Mouse (Mus musculus): ENCODE results near the gene Churc1. TPM values are rescaled to one million over a fixed set of nuclear protein-coding genes. Genes with fewer than 3 reads are reported as not detected.

Gene Churc1
- polyA plus RNA-seq, 1 experiment from 2014 or later, result 228 TPM

DNA sequence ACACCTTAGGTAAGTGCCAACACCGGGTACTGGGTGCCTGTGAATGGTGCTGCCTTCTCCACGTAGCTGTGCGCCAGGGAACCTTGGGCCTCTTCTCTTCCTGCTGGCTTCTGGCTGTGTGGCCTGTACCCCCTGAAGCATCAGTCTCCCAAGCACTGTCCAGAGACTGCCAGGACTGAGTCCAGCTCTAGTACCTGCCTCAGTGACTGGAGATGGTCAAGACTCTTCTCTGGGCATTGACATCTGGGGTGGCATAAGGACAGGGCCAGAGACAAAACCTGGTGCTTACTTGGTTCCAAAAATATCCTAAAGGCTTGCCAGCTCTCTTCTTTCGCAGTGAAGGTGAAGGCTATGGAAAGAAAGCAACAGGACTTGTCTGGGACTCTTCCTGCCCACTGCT, 45.7 kb downstream of the Churc1 start:
- peaks cover 0 to 2% of the 10 kb centered on the region in 2 experiments; a peak in 1 of 4 replicates for H3K4me1 ChIP-seq (ENCODE audit: control insufficient read depth in 2 of 2, insufficient read depth in 2 of 2, low read length in 2 of 2)
- ATAC-seq (ENCODE audit: insufficient number of reproducible peaks, insufficient read depth, low FRiP score, low read depth), result no peak
- no peak overlapping the region for H3K27ac ChIP-seq (replicated peaks in 1 of 2; ENCODE audit: control insufficient read depth in 1 of 2, insufficient read depth in 1 of 2, low read depth in 2 of 2, low read length in 2 of 2)
- WGBS, result 86% methylated on average over 4 of the region's 4 CpGs
- H3K4me3 ChIP-seq (ENCODE audit: control insufficient read depth in 1 of 2, insufficient read depth in 1 of 2, low read depth in 1 of 2, low read length in 2 of 2), result no peak overlapping the region
- no peaks in the 10 kb centered on the region for H3K36me3 ChIP-seq (ENCODE audit: control insufficient read depth, insufficient read depth, low read length)
- H3K27me3 ChIP-seq (ENCODE audit: control insufficient read depth, insufficient read depth, low read length), result no peaks in the 10 kb centered on the region
- no peak overlapping the region for H3K4me2 ChIP-seq (ENCODE audit: low read length)
- no peaks in the 10 kb centered on the region for H3K9me3 ChIP-seq (ENCODE audit: control insufficient read depth, low read length)
- no peak overlapping the region for H3K9ac ChIP-seq (ENCODE audit: low read length)

DNA sequence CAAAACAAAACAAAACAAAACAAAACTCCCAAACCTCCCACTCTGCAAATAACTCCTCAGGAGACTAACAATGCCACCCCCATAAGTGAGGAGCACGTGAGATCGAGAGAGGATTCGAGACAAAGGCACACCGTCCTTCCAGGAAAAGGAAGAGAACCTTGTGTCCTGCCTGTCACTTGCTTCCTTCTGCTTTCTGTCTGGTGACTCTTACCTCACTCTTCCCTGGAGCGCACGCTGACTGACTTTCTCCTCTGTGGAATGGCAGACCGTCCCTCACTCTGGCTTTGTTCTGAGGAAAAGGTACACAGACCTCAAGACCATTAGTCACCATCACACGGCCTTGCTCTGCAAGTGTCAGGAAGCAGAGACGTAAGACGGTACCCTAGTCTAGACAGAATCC, 48.2 kb downstream of the Churc1 start:
- Histone ChIP-seq H3K9ac (ENCODE audit: low read length) (no peak overlapping the region), H3K4me3 (ENCODE audit: control insufficient read depth in 1 of 2, insufficient read depth in 1 of 2, low read depth in 1 of 2, low read length in 2 of 2) (no peak overlapping the region), H3K4me2 (ENCODE audit: low read length) (no peak overlapping the region), H3K9me3 (ENCODE audit: control insufficient read depth, low read length) (no peaks in the 10 kb centered on the region), H3K27me3 (ENCODE audit: control insufficient read depth, insufficient read depth, low read length) (no peaks in the 10 kb centered on the region), H3K27ac (replicated peaks in 1 of 2; ENCODE audit: control insufficient read depth in 1 of 2, insufficient read depth in 1 of 2, low read depth in 2 of 2, low read length in 2 of 2) (no peak overlapping the region), H3K36me3 (ENCODE audit: control insufficient read depth, insufficient read depth, low read length) (no peaks in the 10 kb centered on the region), H3K4me1 (ENCODE audit: control insufficient read depth in 2 of 2, insufficient read depth in 2 of 2, low read length in 2 of 2) (peaks cover 0 to 2% of the 10 kb centered on the region in 2 experiments; a peak in 1 of 4 replicates)
- 57% methylated on average over 10 of the region's 10 CpGs for WGBS
- no peak for ATAC-seq (ENCODE audit: insufficient number of reproducible peaks, insufficient read depth, low FRiP score, low read depth)

DNA sequence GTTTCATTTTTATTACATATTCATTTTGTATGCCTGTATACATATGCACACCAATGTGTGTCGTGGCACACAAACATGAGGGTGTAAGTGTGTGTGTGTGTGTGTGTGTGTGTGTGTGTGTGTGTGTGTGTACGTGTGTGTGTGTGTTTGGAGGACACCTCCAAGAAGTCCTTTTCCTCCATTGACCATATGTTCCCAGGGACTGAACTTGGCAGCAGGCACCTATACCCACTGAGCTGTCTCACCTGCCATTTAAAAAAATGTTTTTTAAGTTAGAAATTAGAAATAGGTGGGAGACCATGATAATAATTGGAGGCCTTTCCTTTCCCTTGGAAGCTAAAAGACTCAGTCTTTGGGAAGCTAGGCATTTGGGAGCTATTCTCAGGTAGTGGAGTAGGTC, 48.8 kb downstream of the Churc1 start:
- WGBS, result 69% methylated on average over 2 of the region's 2 CpGs
- H3K4me2 ChIP-seq (ENCODE audit: low read length), result no peak overlapping the region
- ATAC-seq (ENCODE audit: insufficient number of reproducible peaks, insufficient read depth, low FRiP score, low read depth), result no peak

DNA sequence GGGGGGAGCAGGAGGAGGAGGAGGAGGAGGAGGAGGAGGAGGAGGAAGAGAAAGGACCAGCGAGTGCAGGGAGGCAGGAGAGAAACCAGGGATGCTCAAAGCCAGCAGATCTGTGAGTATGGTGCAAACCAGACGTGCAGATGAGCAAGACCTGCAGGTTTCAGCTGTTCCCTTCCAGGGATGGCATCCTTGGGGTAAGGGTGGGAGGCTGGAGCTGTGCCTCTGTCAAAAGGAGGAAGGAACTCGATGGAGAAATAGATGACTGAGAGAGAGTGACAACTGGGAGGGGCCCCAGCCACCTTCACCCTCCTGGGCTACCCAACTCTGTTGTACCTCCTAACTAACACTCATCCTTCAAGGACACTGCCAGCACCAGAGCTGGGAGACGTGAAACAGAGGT, 51.4 kb downstream of the Churc1 start:
- Histone ChIP-seq H3K4me2 (ENCODE audit: low read length) (no peak overlapping the region), H3K9me3 (ENCODE audit: control insufficient read depth, low read length) (no peaks in the 10 kb centered on the region), H3K9ac (ENCODE audit: low read length) (no peak overlapping the region), H3K27me3 (ENCODE audit: control insufficient read depth, insufficient read depth, low read length) (peaks cover 17% of the 10 kb centered on the region), H3K27ac (replicated peaks in 1 of 2; ENCODE audit: control insufficient read depth in 1 of 2, insufficient read depth in 1 of 2, low read depth in 2 of 2, low read length in 2 of 2) (no peak overlapping the region), H3K36me3 (ENCODE audit: control insufficient read depth, insufficient read depth, low read length) (no peaks in the 10 kb centered on the region), H3K4me1 (ENCODE audit: control insufficient read depth in 2 of 2, insufficient read depth in 2 of 2, low read length in 2 of 2) (peaks cover 1 to 5% of the 10 kb centered on the region in 2 experiments; a peak in 1 of 4 replicates), H3K4me3 (ENCODE audit: control insufficient read depth in 1 of 2, insufficient read depth in 1 of 2, low read depth in 1 of 2, low read length in 2 of 2) (no peak overlapping the region)
- 51% methylated on average over 4 of the region's 4 CpGs for WGBS
- ATAC-seq (ENCODE audit: insufficient number of reproducible peaks, insufficient read depth, low FRiP score, low read depth), result no peak

More for the DNA sequence above, 48.8 kb downstream of the Churc1 start:
- Histone ChIP-seq H3K9ac (ENCODE audit: low read length) (no peak overlapping the region), H3K27me3 (ENCODE audit: control insufficient read depth, insufficient read depth, low read length) (no peaks in the 10 kb centered on the region), H3K27ac (replicated peaks in 1 of 2; ENCODE audit: control insufficient read depth in 1 of 2, insufficient read depth in 1 of 2, low read depth in 2 of 2, low read length in 2 of 2) (no peak overlapping the region), H3K4me1 (ENCODE audit: control insufficient read depth in 2 of 2, insufficient read depth in 2 of 2, low read length in 2 of 2) (peaks cover 0 to 2% of the 10 kb centered on the region in 2 experiments; a peak in 1 of 4 replicates), H3K4me3 (ENCODE audit: control insufficient read depth in 1 of 2, insufficient read depth in 1 of 2, low read depth in 1 of 2, low read length in 2 of 2) (no peak overlapping the region), H3K36me3 (ENCODE audit: control insufficient read depth, insufficient read depth, low read length) (no peaks in the 10 kb centered on the region), H3K9me3 (ENCODE audit: control insufficient read depth, low read length) (no peaks in the 10 kb centered on the region)

DNA sequence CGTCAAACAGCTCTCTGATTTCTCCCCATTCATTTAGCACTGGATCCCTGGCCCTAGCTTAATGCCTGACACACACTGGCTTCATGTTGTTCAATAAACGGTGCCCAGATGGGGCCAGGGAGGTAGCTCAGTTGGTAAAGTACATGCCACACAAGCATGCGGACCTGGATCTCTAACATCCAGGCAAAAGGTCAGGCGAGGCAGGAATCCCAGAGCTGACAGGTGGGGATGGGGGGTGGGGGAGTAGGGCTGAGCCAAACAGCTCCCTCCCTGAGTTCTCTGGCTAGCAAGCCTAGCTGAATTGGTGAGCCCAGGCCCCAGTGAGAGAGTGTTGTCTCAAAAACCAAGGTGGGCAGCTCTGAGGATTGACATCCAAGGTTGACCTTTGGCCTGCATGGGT, 51.8 kb downstream of the Churc1 start:
- no peaks in the 10 kb centered on the region for H3K36me3 ChIP-seq (ENCODE audit: control insufficient read depth, insufficient read depth, low read length)
- no peak overlapping the region for H3K4me2 ChIP-seq (ENCODE audit: low read length)
- ATAC-seq (ENCODE audit: insufficient number of reproducible peaks, insufficient read depth, low FRiP score, low read depth), result no peak
- 59% methylated on average over 4 of the region's 4 CpGs for WGBS
- peaks cover 5% of the 10 kb centered on the region in 2 experiments; a peak in 1 of 4 replicates for H3K4me1 ChIP-seq (ENCODE audit: control insufficient read depth in 2 of 2, insufficient read depth in 2 of 2, low read length in 2 of 2)
- H3K9ac ChIP-seq (ENCODE audit: low read length), result no peak overlapping the region
- no peak overlapping the region for H3K4me3 ChIP-seq (ENCODE audit: control insufficient read depth in 1 of 2, insufficient read depth in 1 of 2, low read depth in 1 of 2, low read length in 2 of 2)
- H3K27ac ChIP-seq (replicated peaks in 1 of 2; ENCODE audit: control insufficient read depth in 1 of 2, insufficient read depth in 1 of 2, low read depth in 2 of 2, low read length in 2 of 2), result no peak overlapping the region
- H3K27me3 ChIP-seq (ENCODE audit: control insufficient read depth, insufficient read depth, low read length), result peaks cover 21% of the 10 kb centered on the region
- no peaks in the 10 kb centered on the region for H3K9me3 ChIP-seq (ENCODE audit: control insufficient read depth, low read length)

DNA sequence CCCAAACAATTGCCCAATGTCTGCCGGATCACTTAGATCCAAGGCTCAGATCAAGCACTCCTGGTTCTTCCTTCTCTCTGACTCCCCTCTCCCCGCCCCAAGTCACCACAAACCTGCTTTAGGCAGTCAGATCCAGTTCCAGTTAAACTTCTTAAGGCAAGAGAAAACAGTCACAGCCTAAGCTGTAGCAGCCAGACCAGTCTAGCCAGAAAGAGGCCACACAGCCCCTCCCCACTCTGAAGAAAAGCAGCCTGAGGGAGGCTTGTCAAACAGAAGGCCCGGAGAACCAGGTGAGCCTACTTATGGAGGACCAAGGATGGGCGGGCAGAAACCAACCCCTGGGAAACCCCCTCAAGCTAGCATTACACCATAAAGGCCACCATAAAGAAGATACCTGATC, 52.8 kb downstream of the Churc1 start:
- Histone ChIP-seq H3K4me1 (ENCODE audit: control insufficient read depth in 2 of 2, insufficient read depth in 2 of 2, low read length in 2 of 2) (peaks cover 5 to 8% of the 10 kb centered on the region in 2 experiments; a peak in 2 of 4 replicates), H3K9ac (ENCODE audit: low read length) (no peak overlapping the region), H3K9me3 (ENCODE audit: control insufficient read depth, low read length) (no peaks in the 10 kb centered on the region), H3K4me2 (ENCODE audit: low read length) (no peak overlapping the region), H3K36me3 (ENCODE audit: control insufficient read depth, insufficient read depth, low read length) (no peaks in the 10 kb centered on the region), H3K4me3 (ENCODE audit: control insufficient read depth in 1 of 2, insufficient read depth in 1 of 2, low read depth in 1 of 2, low read length in 2 of 2) (no peak overlapping the region), H3K27ac (replicated peaks in 1 of 2; ENCODE audit: control insufficient read depth in 1 of 2, insufficient read depth in 1 of 2, low read depth in 2 of 2, low read length in 2 of 2) (no peak overlapping the region), H3K27me3 (ENCODE audit: control insufficient read depth, insufficient read depth, low read length) (peaks cover 28% of the 10 kb centered on the region)
- ATAC-seq (ENCODE audit: insufficient number of reproducible peaks, insufficient read depth, low FRiP score, low read depth), result no peak
- 64% methylated on average over 4 of the region's 4 CpGs for WGBS

DNA sequence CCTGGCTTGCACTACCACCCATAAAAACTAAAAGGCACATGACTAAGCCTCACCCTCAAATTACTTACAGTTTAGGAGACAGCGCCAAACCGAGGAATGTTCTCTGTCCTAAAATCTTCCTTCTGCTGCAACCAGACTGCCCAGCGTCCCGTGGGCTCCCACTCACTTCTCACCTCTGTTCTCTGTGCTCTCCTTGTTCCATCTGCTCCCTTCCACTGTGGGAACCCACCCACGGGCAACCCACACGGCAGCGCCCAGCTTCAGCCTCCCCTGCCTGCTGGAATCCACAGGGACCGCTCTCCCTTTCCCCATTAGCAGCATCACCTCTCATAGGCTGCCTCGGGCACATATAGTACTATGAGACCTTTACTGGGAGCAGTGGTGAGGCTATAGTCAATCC, 53.6 kb downstream of the Churc1 start:
- H3K9me3 ChIP-seq (ENCODE audit: control insufficient read depth, low read length), result no peaks in the 10 kb centered on the region
- H3K4me3 ChIP-seq (ENCODE audit: control insufficient read depth in 1 of 2, insufficient read depth in 1 of 2, low read depth in 1 of 2, low read length in 2 of 2), result no peak overlapping the region
- no peak for ATAC-seq (ENCODE audit: insufficient number of reproducible peaks, insufficient read depth, low FRiP score, low read depth)
- H3K9ac ChIP-seq (ENCODE audit: low read length), result no peak overlapping the region
- H3K4me2 ChIP-seq (ENCODE audit: low read length), result no peak overlapping the region
- WGBS, result 81% methylated on average over 9 of the region's 9 CpGs
- peaks cover 34% of the 10 kb centered on the region for H3K27me3 ChIP-seq (ENCODE audit: control insufficient read depth, insufficient read depth, low read length)
- H3K27ac ChIP-seq (replicated peaks in 1 of 2; ENCODE audit: control insufficient read depth in 1 of 2, insufficient read depth in 1 of 2, low read depth in 2 of 2, low read length in 2 of 2), result no peak overlapping the region
- H3K4me1 ChIP-seq (ENCODE audit: control insufficient read depth in 2 of 2, insufficient read depth in 2 of 2, low read length in 2 of 2), result peaks cover 5 to 6% of the 10 kb centered on the region in 2 experiments; a peak in 2 of 4 replicates
- no peaks in the 10 kb centered on the region for H3K36me3 ChIP-seq (ENCODE audit: control insufficient read depth, insufficient read depth, low read length)

DNA sequence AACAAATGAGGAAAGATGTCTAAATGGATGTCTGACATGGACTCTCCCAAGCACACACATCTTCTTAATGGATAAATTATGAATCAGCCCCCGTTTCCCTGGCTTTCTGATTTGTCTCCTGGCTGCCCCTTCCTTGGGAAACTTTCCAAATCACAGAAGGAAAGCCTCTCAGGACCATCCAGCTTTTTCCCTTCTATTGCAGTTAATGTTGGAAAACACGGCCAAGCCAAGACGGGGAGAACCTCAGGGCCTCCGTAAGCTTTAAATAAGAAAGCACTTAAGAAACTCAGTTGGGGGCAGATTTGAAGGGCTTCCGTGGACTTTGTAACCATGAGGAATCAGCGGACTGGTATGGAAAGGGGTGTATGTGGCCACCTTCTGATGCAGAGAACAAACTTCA, 54.5 kb downstream of the Churc1 start:
- 73% methylated on average over 6 of the region's 6 CpGs for WGBS
- Histone ChIP-seq H3K27me3 (ENCODE audit: control insufficient read depth, insufficient read depth, low read length) (peaks cover 37% of the 10 kb centered on the region), H3K9ac (ENCODE audit: low read length) (no peak overlapping the region), H3K9me3 (ENCODE audit: control insufficient read depth, low read length) (no peaks in the 10 kb centered on the region), H3K27ac (replicated peaks in 1 of 2; ENCODE audit: control insufficient read depth in 1 of 2, insufficient read depth in 1 of 2, low read depth in 2 of 2, low read length in 2 of 2) (no peak overlapping the region), H3K4me3 (ENCODE audit: control insufficient read depth in 1 of 2, insufficient read depth in 1 of 2, low read depth in 1 of 2, low read length in 2 of 2) (no peak overlapping the region), H3K36me3 (ENCODE audit: control insufficient read depth, insufficient read depth, low read length) (no peaks in the 10 kb centered on the region), H3K4me1 (ENCODE audit: control insufficient read depth in 2 of 2, insufficient read depth in 2 of 2, low read length in 2 of 2) (peaks cover 5 to 6% of the 10 kb centered on the region in 2 experiments; a peak in 2 of 4 replicates), H3K4me2 (ENCODE audit: low read length) (no peak overlapping the region)
- ATAC-seq (ENCODE audit: insufficient number of reproducible peaks, insufficient read depth, low FRiP score, low read depth), result no peak

All from heart, embryonic 14.5 days (tissue).